Comparison of ENCODE assay signal across 25 mouse cellular contexts in the genomic region with DNA sequence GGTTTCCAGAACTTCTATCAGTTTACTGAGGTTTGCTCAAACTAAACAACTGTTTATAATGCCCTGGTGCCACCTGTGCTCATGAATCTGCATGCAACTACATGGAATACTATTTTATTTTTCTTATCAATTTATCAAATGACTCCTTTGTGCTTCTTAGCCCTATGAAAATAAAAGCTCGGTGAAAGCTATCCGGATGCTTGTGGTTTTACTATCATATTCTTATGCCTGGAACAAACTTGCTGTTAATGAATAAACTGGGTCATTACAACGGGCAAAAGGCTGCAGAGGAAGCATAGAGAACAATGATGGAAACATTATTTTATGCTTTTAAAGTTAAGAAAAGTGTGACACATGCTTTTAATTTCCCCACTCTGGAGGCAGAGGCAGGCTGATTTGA. TPM values are rescaled to one million over a fixed set of nuclear protein-coding genes. Genes with fewer than 3 reads are reported as not detected.
DNase-seq lines count a peak whose midpoint lies in the region; ATAC-seq and TF ChIP-seq lines count a peak whose summit lies in the region.
"Had no signal": no experiment of that assay in that cellular context is flagged by ENCODE, and none has a peak within 500 bp of the region (broad histone marks: within the 10 kb centered on the region; RNA-seq: fewer than 3 reads in every experiment).

No protein-coding gene starts in this region.

- ATAC-seq in heart, postnatal 0 days (ENCODE audit: insufficient read depth, low read depth) = no peak
- no peak for ATAC-seq in liver, embryonic 11.5 days (replicated peaks; ENCODE audit: low FRiP score)
- ATAC-seq in liver, postnatal 0 days = no peak
- no peak for ATAC-seq in intestine, postnatal 0 days
- ATAC-seq: forebrain, embryonic 13.5 days had no signal

- no peaks in the 10 kb centered on the region for H3K27me3 ChIP-seq in heart, postnatal 0 days (ENCODE audit: control insufficient read depth, insufficient read depth, low read length)
- H3K27me3 ChIP-seq in liver, embryonic 11.5 days (replicated peaks; ENCODE audit: control insufficient read depth, insufficient read depth, low read length) = no peaks in the 10 kb centered on the region
- H3K27me3 ChIP-seq in liver, postnatal 0 days (ENCODE audit: insufficient read depth, low read length) = no peaks in the 10 kb centered on the region
- no peaks in the 10 kb centered on the region for H3K27me3 ChIP-seq in intestine, postnatal 0 days (replicated peaks; ENCODE audit: control insufficient read depth, insufficient read depth, low read length)
- H3K27me3 ChIP-seq: forebrain, embryonic 13.5 days; hindbrain, embryonic 13.5 days; midbrain, embryonic 12.5 days; neural tube, embryonic 15.5 days had no signal

- peaks cover 3% of the 10 kb centered on the region; the same call in 1 of the 2 replicates for H3K9me3 ChIP-seq in heart, postnatal 0 days (replicated peaks; ENCODE audit: control insufficient read depth, low read length)
- no peaks in the 10 kb centered on the region for H3K9me3 ChIP-seq in liver, embryonic 11.5 days (ENCODE audit: control insufficient read depth, low read length)
- peaks cover 1% of the 10 kb centered on the region for H3K9me3 ChIP-seq in liver, postnatal 0 days (ENCODE audit: low read length)
- no peaks in the 10 kb centered on the region for H3K9me3 ChIP-seq in intestine, postnatal 0 days (ENCODE audit: control insufficient read depth)
- H3K9me3 ChIP-seq: forebrain, embryonic 13.5 days; hindbrain, embryonic 13.5 days; limb, embryonic 10.5 days; neural tube, embryonic 15.5 days had no signal

- peaks cover 35% of the 10 kb centered on the region for H3K4me1 ChIP-seq in heart, postnatal 0 days (ENCODE audit: control insufficient read depth, insufficient read depth)
- peaks cover 24% of the 10 kb centered on the region for H3K4me1 ChIP-seq in liver, embryonic 11.5 days (replicated peaks; ENCODE audit: control insufficient read depth, insufficient read depth, low read length)
- peaks cover 35% of the 10 kb centered on the region for H3K4me1 ChIP-seq in liver, postnatal 0 days (ENCODE audit: insufficient read depth)
- H3K4me1 ChIP-seq in intestine, postnatal 0 days (replicated peaks; ENCODE audit: control insufficient read depth, insufficient read depth, low read length) = no peaks in the 10 kb centered on the region

- intact Hi-C loops in heart, postnatal 25 days (cut with DNase I) = no loop called here

- H3K4me3 ChIP-seq in heart, postnatal 0 days (ENCODE audit: low read depth, low read length) = no peak overlapping the region
- no peak overlapping the region for H3K4me3 ChIP-seq in liver, embryonic 11.5 days (ENCODE audit: low read depth, low read length)
- H3K4me3 ChIP-seq in liver, postnatal 0 days (ENCODE audit: low read depth, low read length) = no peak overlapping the region
- H3K4me3 ChIP-seq in intestine, postnatal 0 days (ENCODE audit: low read depth, low read length) = no peak overlapping the region
- H3K4me3 ChIP-seq: forebrain, embryonic 13.5 days; left cerebral cortex, adult 2 months; limb, embryonic 10.5 days; midbrain, embryonic 12.5 days; neural tube, embryonic 15.5 days had no signal

- WGBS in heart, postnatal 0 days = 77% methylated on average over 3 of the region's 3 CpGs
- WGBS in liver, embryonic 11.5 days = 56% methylated on average over 3 of the region's 3 CpGs
- WGBS in liver, postnatal 0 days (ENCODE audit: insufficient replicate concordance) = 23% methylated on average over 3 of the region's 3 CpGs
- 41% methylated on average over 3 of the region's 3 CpGs for WGBS in intestine, postnatal 0 days

- no peak overlapping the region for H3K4me2 ChIP-seq in heart, postnatal 0 days (ENCODE audit: low read depth, low read length)
- H3K4me2 ChIP-seq in liver, embryonic 11.5 days = peak overlapping the region; percentile 37; the same call in 1 of the 2 replicates
- H3K4me2 ChIP-seq in liver, postnatal 0 days (ENCODE audit: low read depth, low read length) = no peak overlapping the region
- H3K4me2 ChIP-seq in intestine, postnatal 0 days (replicated peaks; ENCODE audit: low read depth) = peak overlapping the region; percentile 24; the same call in 1 of the 2 replicates
- H3K4me2 ChIP-seq: midbrain, embryonic 12.5 days had no signal

- no peak for DNase-seq in heart, postnatal 0 days (ENCODE audit: low spot score)
- no peak for DNase-seq in heart, postnatal 25 days (ENCODE audit: low spot score)
- DNase-seq in liver, embryonic 11.5 days (ENCODE audit: low spot score) = no peak
- DNase-seq in liver, postnatal 0 days = no peak
- no peak for DNase-seq in thymus, postnatal 10 days (ENCODE audit: low spot score in 2 of 2)
- no peak for DNase-seq in ovary, postnatal 14 days (ENCODE audit: low spot score)
- no peak for DNase-seq in B cell, adult 2 months
- DNase-seq: adrenal gland, adult 8-10 months; cerebellum, adult 11-12 months; cerebellum, postnatal 36 days; gastrocnemius, postnatal 36 days; heart, postnatal 10 days; kidney, postnatal 25 days; lung, adult 2 months; lung, postnatal 36 days; retina, postnatal 1 day; right cerebral cortex, postnatal 4 days had no signal

- TF ChIP-seq EP300 in heart, postnatal 0 days (IDR thresholded peaks at IDR 0.05; ENCODE audit: low read depth) = no peak
- no peak for TF ChIP-seq EP300 in liver, postnatal 0 days (IDR thresholded peaks at IDR 0.05; ENCODE audit: low read depth)

- no peaks in the 10 kb centered on the region for H3K36me3 ChIP-seq in heart, postnatal 0 days (replicated peaks; ENCODE audit: control insufficient read depth, insufficient read depth, low read length)
- no peaks in the 10 kb centered on the region for H3K36me3 ChIP-seq in liver, embryonic 11.5 days (ENCODE audit: control insufficient read depth, insufficient read depth, low read length)
- H3K36me3 ChIP-seq in liver, postnatal 0 days (replicated peaks; ENCODE audit: insufficient read depth, low read length) = no peaks in the 10 kb centered on the region
- H3K36me3 ChIP-seq in intestine, postnatal 0 days (ENCODE audit: control insufficient read depth, insufficient read depth) = no peaks in the 10 kb centered on the region
- H3K36me3 ChIP-seq: hindbrain, embryonic 13.5 days; limb, embryonic 10.5 days; midbrain, embryonic 12.5 days; neural tube, embryonic 15.5 days had no signal

- no peak overlapping the region for H3K9ac ChIP-seq in heart, postnatal 0 days (replicated peaks; ENCODE audit: low read depth, low read length)
- H3K9ac ChIP-seq in liver, embryonic 11.5 days (ENCODE audit: low read depth, low read length) = no peak overlapping the region
- no peak overlapping the region for H3K9ac ChIP-seq in liver, postnatal 0 days (replicated peaks)
- no peak overlapping the region for H3K9ac ChIP-seq in intestine, postnatal 0 days (ENCODE audit: low read depth, low read length)
- H3K9ac ChIP-seq: forebrain, embryonic 13.5 days; hindbrain, embryonic 13.5 days; midbrain, embryonic 12.5 days; neural tube, embryonic 15.5 days had no signal

- no peak for TF ChIP-seq CTCF in heart, postnatal 0 days (IDR thresholded peaks at IDR 0.05; ENCODE audit: low read depth)
- TF ChIP-seq CTCF in liver, postnatal 0 days (IDR thresholded peaks at IDR 0.05; ENCODE audit: low read depth) = no peak
- no peak for TF ChIP-seq CTCF in intestine, postnatal 0 days (IDR thresholded peaks at IDR 0.05; ENCODE audit: low read depth)

- 0 out of 2 replicates have a peak overlapping the region, but pooled peaks have one; percentile 20 for H3K27ac ChIP-seq in heart, postnatal 0 days (ENCODE audit: low read depth)
- no peak overlapping the region for H3K27ac ChIP-seq in liver, embryonic 11.5 days (ENCODE audit: low read depth, low read length)
- H3K27ac ChIP-seq in liver, postnatal 0 days (ENCODE audit: low read depth) = no peak overlapping the region; the same call in 1 of the 2 replicates
- H3K27ac ChIP-seq in intestine, postnatal 0 days (ENCODE audit: low read depth, low read length) = no peak overlapping the region
- H3K27ac ChIP-seq: forebrain, embryonic 13.5 days; hindbrain, embryonic 13.5 days; left cerebral cortex, adult 2 months; limb, embryonic 10.5 days; midbrain, embryonic 12.5 days; neural tube, embryonic 15.5 days had no signal

RNA-seq across cellular contexts. Expression of a gene that starts 3.3 kb away (rescaled TPM):
- 54.1 and 80.4 TPM in 2 replicates for total RNA-seq in heart, postnatal 0 days (2014; rRNA removed; ENCODE audit: low replicate concordance)
- 26.1 and 28.9 TPM in 2 replicates for polyA plus RNA-seq in heart, postnatal 0 days (2015; fragmentation: Nextera tagmentation; extraction: Ambion mirVana)
- total RNA-seq in heart, postnatal 25 days (2021) = 10 to 100 TPM; 64.3 to 65.3 TPM
- 36.9 and 41.6 TPM in 2 replicates for polyA plus RNA-seq in liver, embryonic 11.5 days (2014; fragmentation: Nextera tagmentation; extraction: Ambion mirVana)
- 15.7 and 16.2 TPM in 2 replicates for polyA plus RNA-seq in liver, postnatal 0 days (2015; fragmentation: Nextera tagmentation; extraction: Ambion mirVana)
- polyA plus RNA-seq in intestine, postnatal 0 days (2015; fragmentation: Nextera tagmentation; extraction: Ambion mirVana) = 31.9 and 37.5 TPM in 2 replicates

RNA-seq across cellular contexts. Expression of a gene that starts 57.4 kb away (rescaled TPM):
- total RNA-seq in heart, postnatal 0 days (2014; rRNA removed; ENCODE audit: low replicate concordance) = 27.4 and 52.3 TPM in 2 replicates
- 31.6 and 39.0 TPM in 2 replicates for polyA plus RNA-seq in heart, postnatal 0 days (2015; fragmentation: Nextera tagmentation; extraction: Ambion mirVana)
- total RNA-seq in heart, postnatal 25 days (2021) = 100 to 1,000 TPM; 122 to 129 TPM
- polyA plus RNA-seq in liver, embryonic 11.5 days (2014; fragmentation: Nextera tagmentation; extraction: Ambion mirVana) = 1.3 and 1.8 TPM in 2 replicates
- polyA plus RNA-seq in liver, postnatal 0 days (2015; fragmentation: Nextera tagmentation; extraction: Ambion mirVana) = 0.99 and 1.2 TPM in 2 replicates
- 5.3 and 6.7 TPM in 2 replicates for polyA plus RNA-seq in intestine, postnatal 0 days (2015; fragmentation: Nextera tagmentation; extraction: Ambion mirVana)
- polyA plus RNA-seq: G1E had no signal

Comparison
In these comparisons a context has a peak if more than half of its experiments do, and no peak if none do; other contexts are left out.
1. H3K4me2 ChIP-seq: peak in liver, embryonic 11.5 days (single experiment) and intestine, postnatal 0 days (single experiment); none in heart, postnatal 0 days (single experiment) and liver, postnatal 0 days (single experiment).